Mouse (Mus musculus) neural tube, embryonic 14.5 days (tissue): ENCODE measurements at regions not wholly inside any gene's neighbourhood (a gene's known extent, or its start where the extent isn't known, plus 50 kb on each side); places are given as distances from the start of the nearest gene placed in this dataset.

ENCODE experiments used
- ATAC-seq: fragments of 200-750 bp; cut with Nextera tagmentation; 2 replicates; pipeline ENCODE4 v1.8.0; 2017; ENCODE audit warnings: low read depth, mild to moderate bottlenecking, moderate TSS enrichment, moderate library complexity
- H3K27ac ChIP-seq: fragments of 300-500 bp; sonication (generic); 2 replicates; pipeline ENCODE4 v1.5.1; 2014; ENCODE audit warnings: low read depth, mild to moderate bottlenecking, control low read depth, low read length, moderate library complexity, mixed read lengths
- H3K27me3 ChIP-seq: fragments of 300-500 bp; sonication (generic); 2 replicates; pipeline ENCODE4 v1.6.1; 2014; ENCODE audit warnings: low read length; ENCODE audit not compliant: control insufficient read depth, insufficient read depth
- H3K36me3 ChIP-seq: fragments of 300-500 bp; sonication (generic); 2 replicates; pipeline ENCODE4 v1.6.1; 2014; ENCODE audit warnings: low read length, mixed read lengths; ENCODE audit not compliant: control insufficient read depth, insufficient read depth
- H3K4me1 ChIP-seq: fragments of 300-500 bp; sonication (generic); 2 replicates; pipeline ENCODE4 v1.6.1; 2014; ENCODE audit warnings: low read length; ENCODE audit not compliant: control insufficient read depth, insufficient read depth
- H3K4me2 ChIP-seq: fragments of 300-500 bp; sonication (generic); 2 replicates; pipeline ENCODE4 v1.6.1; 2014; ENCODE audit warnings: mild to moderate bottlenecking, low read depth, low read length, control low read depth
- H3K4me3 ChIP-seq: fragments of 300-500 bp; sonication (generic); 2 replicates; pipeline ENCODE4 v1.5.1; 2014; ENCODE audit warnings: low read depth, low read length, control low read depth, mixed read lengths
- H3K9ac ChIP-seq: fragments of 300-500 bp; sonication (generic); replicated peaks from 2 replicates; pipeline ENCODE4 v1.6.1; 2014; ENCODE audit warnings: low read depth, mild to moderate bottlenecking, control low read depth, low read length, mixed read lengths
- H3K9me3 ChIP-seq: fragments of 300-500 bp; sonication (generic); 2 replicates; pipeline ENCODE4 v1.6.1; 2016; ENCODE audit warnings: low read length; ENCODE audit not compliant: control insufficient read depth
- WGBS: fragments of 180-500 bp; shearing (Covaris S2); extraction: QIAGEN DNeasy Blood & Tissue Kit; methylation state at CpG from one replicate; pipeline ENCODE4 v1.1.7; 2014; 5-methylcytosine and 5-hydroxymethylcytosine counted together

GRCm38 (mm10) chr15:93994542-93994941, 398.9 kb upstream of the Prickle1 start:
- Histone ChIP-seq H3K9ac (no peak overlapping the region), H3K9me3 (no peaks in the 10 kb centered on the region), H3K4me2 (no peak overlapping the region), H3K27ac (no peak overlapping the region), H3K36me3 (no peaks in the 10 kb centered on the region), H3K4me1 (no peaks in the 10 kb centered on the region), H3K4me3 (no peak overlapping the region), H3K27me3 (no peaks in the 10 kb centered on the region)
- 29% methylated on average over 4 of the region's 4 CpGs for WGBS
- no peak for ATAC-seq

- Histone ChIP-seq H3K27me3 (no peaks in the 10 kb centered on the region), H3K4me3 (no peak overlapping the region), H3K4me2 (no peak overlapping the region), H3K36me3 (no peaks in the 10 kb centered on the region), H3K9ac (no peak overlapping the region), H3K27ac (no peak overlapping the region), H3K4me1 (no peaks in the 10 kb centered on the region), H3K9me3 (no peaks in the 10 kb centered on the region)
- ATAC-seq, result no peak
- WGBS, result 22% methylated on average over 3 of the region's 3 CpGs
Observed at GRCm38 (mm10) chr15:93990139-93990538, 394.4 kb upstream of the Prickle1 start.

- no peaks in the 10 kb centered on the region for H3K4me1 ChIP-seq
- H3K4me2 ChIP-seq, result no peak overlapping the region
- H3K9me3 ChIP-seq, result no peaks in the 10 kb centered on the region
- 78% methylated on average over 5 of the region's 5 CpGs for WGBS
- ATAC-seq, result no peak
- no peak overlapping the region for H3K9ac ChIP-seq
- H3K27ac ChIP-seq, result no peak overlapping the region
- H3K36me3 ChIP-seq, result no peaks in the 10 kb centered on the region
- H3K27me3 ChIP-seq, result no peaks in the 10 kb centered on the region
- H3K4me3 ChIP-seq, result no peak overlapping the region
Observed at GRCm38 (mm10) chr15:93988367-93988766, 392.7 kb upstream of the Prickle1 start.

- Histone ChIP-seq H3K9me3 (no peaks in the 10 kb centered on the region), H3K9ac (no peak overlapping the region)
Observed at GRCm38 (mm10) chr15:93986631-93987429, 391.1 kb upstream of the Prickle1 start.

GRCm38 (mm10) chr15:93982091-93982490, 386.4 kb upstream of the Prickle1 start:
- no peak overlapping the region for H3K9ac ChIP-seq
- no peaks in the 10 kb centered on the region for H3K27me3 ChIP-seq
- ATAC-seq, result no peak
- no peak overlapping the region for H3K4me2 ChIP-seq
- H3K9me3 ChIP-seq, result no peaks in the 10 kb centered on the region
- H3K27ac ChIP-seq, result no peak overlapping the region
- no peak overlapping the region for H3K4me3 ChIP-seq
- 73% methylated on average over 9 of the region's 9 CpGs for WGBS
- H3K4me1 ChIP-seq, result no peaks in the 10 kb centered on the region
- no peaks in the 10 kb centered on the region for H3K36me3 ChIP-seq

More at GRCm38 (mm10) chr15:93986631-93987429, 391.1 kb upstream of the Prickle1 start:
- WGBS, result 83% methylated on average over 6 of the region's 6 CpGs
- Histone ChIP-seq H3K4me3 (no peak overlapping the region), H3K4me2 (no peak overlapping the region), H3K36me3 (no peaks in the 10 kb centered on the region), H3K4me1 (no peaks in the 10 kb centered on the region), H3K27ac (no peak overlapping the region), H3K27me3 (no peaks in the 10 kb centered on the region)
- ATAC-seq, result no peak

DNA sequence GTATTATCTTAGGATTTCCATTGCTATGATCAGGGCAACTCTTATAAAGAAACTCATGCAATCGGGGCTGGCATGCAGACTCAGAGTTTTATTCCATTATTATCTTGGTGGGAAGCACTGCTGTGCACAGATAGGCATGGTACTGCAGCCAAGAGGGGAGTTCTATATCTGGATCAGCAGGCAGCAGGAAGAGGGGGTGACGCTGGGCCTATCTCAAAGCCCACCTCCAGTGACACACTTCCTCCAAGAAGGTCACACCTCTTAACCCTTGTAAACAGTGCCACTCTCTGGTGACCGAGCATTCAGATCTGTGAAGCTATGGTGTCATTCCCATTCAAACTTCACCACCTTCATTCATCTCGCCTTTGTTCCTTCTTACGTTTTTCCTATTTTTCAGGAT, 381.8 kb upstream of the Prickle1 start:
- Histone ChIP-seq H3K36me3 (no peaks in the 10 kb centered on the region), H3K9ac (no peak overlapping the region), H3K9me3 (no peaks in the 10 kb centered on the region), H3K4me3 (no peak overlapping the region), H3K4me2 (no peak overlapping the region), H3K27ac (no peak overlapping the region), H3K27me3 (no peaks in the 10 kb centered on the region), H3K4me1 (no peaks in the 10 kb centered on the region)
- ATAC-seq, result no peak
- 72% methylated on average over 5 of the region's 5 CpGs for WGBS

DNA sequence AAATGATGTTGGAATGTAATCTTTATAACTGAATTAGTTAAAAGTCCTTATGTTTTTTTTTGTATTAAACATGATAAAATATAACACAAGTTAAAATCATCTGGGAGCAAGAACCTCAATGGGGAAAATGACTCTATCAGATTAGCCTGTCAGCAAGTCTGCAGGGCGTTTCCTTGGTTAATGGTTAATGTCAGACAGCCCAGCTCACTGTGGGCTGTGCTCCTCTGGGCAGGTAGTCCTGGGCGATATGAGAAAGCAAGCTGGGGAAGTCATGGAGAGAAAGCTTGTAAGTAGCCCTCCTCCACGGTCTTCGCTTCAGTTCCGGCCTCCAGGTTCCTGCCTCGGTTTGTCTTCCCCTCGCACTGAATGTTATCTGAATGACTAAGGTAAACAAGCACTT, 379.0 kb upstream of the Prickle1 start:
- no peaks in the 10 kb centered on the region for H3K36me3 ChIP-seq
- no peak overlapping the region for H3K9ac ChIP-seq
- no peak overlapping the region for H3K4me2 ChIP-seq
- H3K9me3 ChIP-seq, result no peaks in the 10 kb centered on the region
- H3K27ac ChIP-seq, result no peak overlapping the region
- H3K4me3 ChIP-seq, result no peak overlapping the region
- no peaks in the 10 kb centered on the region for H3K4me1 ChIP-seq
- 67% methylated on average over 7 of the region's 7 CpGs for WGBS
- no peak for ATAC-seq
- H3K27me3 ChIP-seq, result no peaks in the 10 kb centered on the region

DNA sequence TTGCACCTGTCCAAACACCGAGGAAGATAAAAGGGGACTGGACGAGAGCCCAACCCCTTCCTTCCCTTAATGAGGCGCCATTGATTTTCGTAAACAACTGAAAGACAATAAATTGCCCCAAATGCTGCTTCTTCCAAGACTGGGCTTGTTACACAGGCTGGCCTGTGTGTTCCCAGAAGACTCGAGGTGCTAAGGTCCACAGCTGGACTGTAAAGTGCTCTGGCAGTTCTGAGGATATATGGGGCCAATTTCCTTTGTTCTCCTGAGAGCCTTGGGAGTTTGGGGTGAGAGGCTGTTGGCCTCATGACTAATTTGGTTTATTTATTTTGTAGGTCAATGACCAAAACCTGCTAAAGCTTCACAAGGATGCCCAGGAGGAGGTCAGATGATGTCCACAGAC, 377.3 kb upstream of the Prickle1 start:
- Histone ChIP-seq H3K9ac (no peak overlapping the region), H3K27me3 (no peaks in the 10 kb centered on the region), H3K9me3 (no peaks in the 10 kb centered on the region), H3K27ac (no peak overlapping the region), H3K36me3 (no peaks in the 10 kb centered on the region), H3K4me1 (no peaks in the 10 kb centered on the region), H3K4me2 (no peak overlapping the region), H3K4me3 (no peak overlapping the region)
- WGBS, result 16% methylated on average over 5 of the region's 5 CpGs
- ATAC-seq, result no peak

DNA sequence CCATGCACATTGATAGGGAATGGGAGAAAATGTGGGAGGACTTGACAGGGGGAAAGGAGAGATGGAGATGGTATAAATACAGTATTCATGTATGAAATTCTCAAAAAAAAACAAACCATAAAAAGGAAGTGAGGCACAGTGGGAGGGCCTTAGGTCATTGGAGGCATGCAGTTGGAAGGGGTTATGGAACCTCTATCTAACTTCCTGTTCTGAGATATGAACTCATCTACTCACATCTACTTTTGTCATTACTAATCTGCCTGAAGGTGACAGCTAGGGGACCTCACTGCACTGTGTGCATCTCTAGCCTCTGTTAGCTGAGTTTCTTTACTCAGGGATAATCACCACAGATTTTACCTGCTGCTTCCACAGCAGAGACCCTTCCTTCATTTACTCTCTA, 366.3 kb upstream of the Prickle1 start:
- no peak overlapping the region for H3K9ac ChIP-seq
- ATAC-seq, result no peak
- H3K27me3 ChIP-seq, result no peaks in the 10 kb centered on the region
- no peak overlapping the region for H3K27ac ChIP-seq
- no peak overlapping the region for H3K4me2 ChIP-seq
- H3K9me3 ChIP-seq, result no peaks in the 10 kb centered on the region
- H3K36me3 ChIP-seq, result no peaks in the 10 kb centered on the region
- no peaks in the 10 kb centered on the region for H3K4me1 ChIP-seq
- no peak overlapping the region for H3K4me3 ChIP-seq
